Mouse (Mus musculus) heart, postnatal 0 days (tissue): Measurements from ENCODE around the gene Fibp.

Experiments used
- CTCF ChIP-seq: IDR thresholded peaks from 2 replicates; pipeline ENCODE4 v1.5.1; 2016; ENCODE audit warnings: antibody characterized with exemption, control low read depth, low read depth
- EP300 ChIP-seq: IDR thresholded peaks from 2 replicates; pipeline ENCODE4 v1.6.1; 2016; ENCODE audit warnings: antibody characterized with exemption, low read depth

DNA sequence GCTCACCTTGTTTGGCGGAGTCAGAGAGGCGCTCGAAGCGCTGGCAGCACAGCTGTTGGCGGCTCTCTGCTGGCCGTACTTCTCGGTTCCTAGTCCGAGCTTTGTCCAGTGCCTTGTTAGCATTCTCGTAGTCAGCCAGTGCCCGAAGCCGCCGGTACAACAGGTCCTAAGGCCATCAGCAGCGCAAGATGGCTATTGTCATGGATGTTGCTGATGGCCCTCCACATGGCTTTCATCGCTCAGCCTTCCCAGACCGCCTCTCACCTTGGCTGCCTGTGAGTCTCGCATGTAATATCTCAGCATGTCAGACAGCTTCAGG is 35.6 kb downstream of the Fibp start:
- TF ChIP-seq CTCF = no peak
- TF ChIP-seq EP300 = no peak
